Mouse (Mus musculus) liver, embryonic 11.5 days (tissue): ENCODE results near the gene Rngtt. TPM values are rescaled to one million over a fixed set of nuclear protein-coding genes. Genes with fewer than 3 reads are reported as not detected.

Experiments used
- ATAC-seq: fragments of 200-750 bp; cut with Nextera tagmentation; replicated peaks from 2 replicates; pipeline ENCODE4 v1.8.0; 2017; ENCODE audit warnings: moderate number of reproducible peaks, mild to moderate bottlenecking, moderate TSS enrichment, moderate library complexity; ENCODE audit not compliant: low FRiP score
- DNase-seq: peaks from one replicate; pipeline ENCODE4 v3.0.0-alpha.2; 2017; ENCODE audit warnings: low spot score
- H3K27ac ChIP-seq: fragments of 300-500 bp; sonication (generic); 2 replicates; pipeline ENCODE4 v1.5.1; 2014; ENCODE audit warnings: mild to moderate bottlenecking, low read depth, low read length, control low read depth
- H3K27me3 ChIP-seq: fragments of 300-500 bp; sonication (generic); replicated peaks from 2 replicates; pipeline ENCODE4 v1.6.1; 2014; ENCODE audit warnings: low read length, mixed read lengths; ENCODE audit not compliant: control insufficient read depth, insufficient read depth
- H3K36me3 ChIP-seq: fragments of 300-500 bp; sonication (generic); 2 replicates; pipeline ENCODE4 v1.6.1; 2014; ENCODE audit warnings: mild to moderate bottlenecking, low read length, moderate library complexity, mixed read lengths; ENCODE audit not compliant: control insufficient read depth, insufficient read depth
- H3K4me1 ChIP-seq: fragments of 300-500 bp; sonication (generic); replicated peaks from 2 replicates; pipeline ENCODE4 v1.6.1; 2014; ENCODE audit warnings: low read length, mixed read lengths; ENCODE audit not compliant: control insufficient read depth, insufficient read depth
- H3K4me2 ChIP-seq: fragments of 300-500 bp; sonication (generic); 2 replicates; pipeline ENCODE4 v1.6.1; 2014; ENCODE audit warnings: mild to moderate bottlenecking, control low read depth, moderate library complexity
- H3K4me3 ChIP-seq: fragments of 300-500 bp; sonication (generic); 2 replicates; pipeline ENCODE4 v1.5.1; 2014; ENCODE audit warnings: low read depth, low read length, control low read depth
- H3K9ac ChIP-seq: fragments of 300-500 bp; sonication (generic); 2 replicates; pipeline ENCODE4 v1.6.1; 2014; ENCODE audit warnings: low read depth, low read length, control low read depth
- H3K9me3 ChIP-seq: fragments of 300-500 bp; sonication (generic); 2 replicates; pipeline ENCODE4 v1.6.1; 2016; ENCODE audit warnings: low read length, inconsistent platforms, mixed read lengths; ENCODE audit not compliant: control insufficient read depth
- WGBS: fragments of 180-500 bp; shearing (Covaris S2); extraction: QIAGEN DNeasy Blood & Tissue Kit; methylation state at CpG from one replicate; pipeline ENCODE4 v1.1.7; 2014; 5-methylcytosine and 5-hydroxymethylcytosine counted together
- polyA plus RNA-seq: library from polyadenylated mRNA; unstranded; fragments of >200 nt; fragmentation: Nextera tagmentation; extraction: Ambion mirVana; gene quantifications from 2 replicates; pipeline ENCODE4 v1.2.1, GENCODE M21; 2014

Rngtt gene
- polyA plus RNA-seq, 1 experiment from 2014 or later = 32.6 TPM

DNA sequence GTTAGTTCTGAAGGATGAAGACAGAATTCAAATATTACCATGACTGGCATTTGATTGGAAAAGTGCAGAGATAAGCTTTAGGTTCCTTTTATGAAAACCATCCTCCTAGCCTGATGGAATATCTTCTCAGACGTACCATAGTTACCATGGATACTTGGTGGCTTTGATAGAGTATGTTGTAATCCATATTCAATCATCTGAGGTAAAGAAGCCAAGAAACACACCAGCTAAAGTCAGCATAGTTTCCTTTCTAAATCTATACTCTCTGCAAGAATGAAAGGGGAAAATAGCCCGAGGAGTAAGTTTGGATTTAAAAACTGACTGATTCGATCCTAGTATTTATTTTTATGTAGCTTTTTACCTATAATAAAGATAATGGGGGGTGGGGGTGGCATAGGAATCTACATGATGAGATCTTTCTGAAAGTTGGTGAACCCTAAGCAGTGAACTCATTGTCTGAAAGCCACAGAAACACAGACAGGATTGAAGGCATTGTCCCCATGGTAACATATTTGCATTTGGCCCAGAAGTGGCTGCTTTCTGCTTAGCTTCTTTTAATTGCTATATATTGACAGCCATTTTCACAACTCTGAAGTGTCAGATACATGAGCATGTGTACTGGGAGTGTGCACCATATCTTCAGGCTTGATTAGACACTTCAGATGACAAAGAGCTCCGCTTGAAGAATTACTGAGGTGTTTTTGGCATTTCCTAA is 188.2 kb downstream of the Rngtt start:
- DNase-seq (no peak), ATAC-seq (no peak)
- Histone ChIP-seq H3K9ac (no peak overlapping the region), H3K4me2 (no peak overlapping the region), H3K27ac (no peak overlapping the region), H3K4me1 (no peaks in the 10 kb centered on the region), H3K36me3 (no peaks in the 10 kb centered on the region; the same call in 1 of the 2 replicates), H3K9me3 (no peaks in the 10 kb centered on the region), H3K4me3 (no peak overlapping the region), H3K27me3 (no peaks in the 10 kb centered on the region)
- 83% methylated on average over 4 of the region's 4 CpGs for WGBS

DNA sequence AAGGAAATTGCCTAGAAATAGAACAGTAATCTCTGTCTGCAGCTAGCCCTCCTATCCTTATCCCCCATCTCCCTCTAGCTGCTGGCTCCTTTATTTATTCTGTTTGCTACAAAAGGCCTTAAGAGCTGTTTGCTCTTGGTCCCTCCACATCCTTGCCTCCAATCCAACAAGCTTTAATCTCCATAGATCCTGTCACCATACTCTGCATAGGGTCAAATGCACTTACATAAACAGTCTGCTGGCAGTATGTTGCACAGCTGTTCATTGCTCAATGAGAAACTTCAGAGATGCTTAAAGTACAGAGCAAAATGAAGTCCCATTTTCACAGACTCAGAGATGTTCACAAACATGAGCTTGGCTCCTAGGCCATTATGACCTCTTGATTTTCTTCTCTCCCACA is 196.5 kb downstream of the Rngtt start:
- H3K4me2 ChIP-seq = no peak overlapping the region
- no peak for DNase-seq
- no peaks in the 10 kb centered on the region for H3K9me3 ChIP-seq
- no peaks in the 10 kb centered on the region for H3K36me3 ChIP-seq
- no peak for ATAC-seq
- H3K4me3 ChIP-seq = no peak overlapping the region
- H3K4me1 ChIP-seq = no peaks in the 10 kb centered on the region
- no peaks in the 10 kb centered on the region for H3K27me3 ChIP-seq
- no peak overlapping the region for H3K9ac ChIP-seq
- no peak overlapping the region for H3K27ac ChIP-seq

DNA sequence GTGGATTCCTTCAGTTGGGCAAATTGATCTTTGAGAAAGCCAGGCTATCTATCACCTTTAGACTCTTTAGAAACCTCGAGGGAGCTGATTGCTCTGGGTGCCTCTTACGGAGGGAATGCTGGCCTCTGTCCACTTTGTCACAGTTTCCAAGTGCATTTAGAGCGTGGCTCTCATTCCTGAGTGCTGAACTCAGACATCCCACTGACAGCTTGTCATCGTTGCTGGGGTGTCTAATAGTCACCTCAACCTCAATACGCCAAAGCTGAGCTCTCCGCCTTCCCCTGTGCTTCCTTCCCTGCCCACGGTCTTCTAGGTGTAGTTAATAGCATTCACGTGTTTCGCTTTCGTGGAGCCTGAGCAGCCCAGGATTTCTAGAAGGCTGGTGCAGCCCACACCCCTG is 200.4 kb downstream of the Rngtt start:
- Histone ChIP-seq H3K27me3 (no peaks in the 10 kb centered on the region), H3K4me3 (no peak overlapping the region), H3K4me1 (no peaks in the 10 kb centered on the region), H3K9me3 (no peaks in the 10 kb centered on the region), H3K4me2 (no peak overlapping the region), H3K36me3 (no peaks in the 10 kb centered on the region), H3K9ac (no peak overlapping the region), H3K27ac (no peak overlapping the region)
- no peak for DNase-seq
- ATAC-seq = no peak
- WGBS = 79% methylated on average over 10 of the region's 10 CpGs

DNA sequence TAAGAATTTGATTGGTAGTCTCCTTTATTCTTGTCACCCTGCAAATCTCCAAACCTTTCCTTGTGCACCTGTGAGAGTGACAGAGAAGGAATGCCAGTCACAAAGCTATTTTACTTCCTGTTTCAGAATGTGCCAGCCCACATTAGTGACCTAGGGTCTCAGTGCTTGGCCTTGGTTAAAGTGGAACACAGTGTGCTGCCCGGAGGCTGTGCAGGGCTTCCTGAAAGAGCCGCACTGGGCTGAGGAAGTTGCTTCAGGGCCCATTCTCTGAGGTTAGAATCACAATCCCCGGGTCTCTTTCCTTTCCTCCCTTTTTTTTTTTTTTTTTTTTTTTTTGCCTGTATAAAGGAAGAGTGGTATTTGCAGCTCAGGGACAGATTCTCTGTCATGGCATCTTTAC is 203.3 kb downstream of the Rngtt start:
- H3K9me3 ChIP-seq = no peaks in the 10 kb centered on the region
- H3K4me1 ChIP-seq = no peaks in the 10 kb centered on the region
- ATAC-seq (no peak), DNase-seq (no peak)
- H3K36me3 ChIP-seq = no peaks in the 10 kb centered on the region
- H3K4me2 ChIP-seq = no peak overlapping the region
- no peaks in the 10 kb centered on the region for H3K27me3 ChIP-seq
- no peak overlapping the region for H3K9ac ChIP-seq
- no peak overlapping the region for H3K27ac ChIP-seq
- no peak overlapping the region for H3K4me3 ChIP-seq
- 44% methylated on average over 3 of the region's 3 CpGs for WGBS

DNA sequence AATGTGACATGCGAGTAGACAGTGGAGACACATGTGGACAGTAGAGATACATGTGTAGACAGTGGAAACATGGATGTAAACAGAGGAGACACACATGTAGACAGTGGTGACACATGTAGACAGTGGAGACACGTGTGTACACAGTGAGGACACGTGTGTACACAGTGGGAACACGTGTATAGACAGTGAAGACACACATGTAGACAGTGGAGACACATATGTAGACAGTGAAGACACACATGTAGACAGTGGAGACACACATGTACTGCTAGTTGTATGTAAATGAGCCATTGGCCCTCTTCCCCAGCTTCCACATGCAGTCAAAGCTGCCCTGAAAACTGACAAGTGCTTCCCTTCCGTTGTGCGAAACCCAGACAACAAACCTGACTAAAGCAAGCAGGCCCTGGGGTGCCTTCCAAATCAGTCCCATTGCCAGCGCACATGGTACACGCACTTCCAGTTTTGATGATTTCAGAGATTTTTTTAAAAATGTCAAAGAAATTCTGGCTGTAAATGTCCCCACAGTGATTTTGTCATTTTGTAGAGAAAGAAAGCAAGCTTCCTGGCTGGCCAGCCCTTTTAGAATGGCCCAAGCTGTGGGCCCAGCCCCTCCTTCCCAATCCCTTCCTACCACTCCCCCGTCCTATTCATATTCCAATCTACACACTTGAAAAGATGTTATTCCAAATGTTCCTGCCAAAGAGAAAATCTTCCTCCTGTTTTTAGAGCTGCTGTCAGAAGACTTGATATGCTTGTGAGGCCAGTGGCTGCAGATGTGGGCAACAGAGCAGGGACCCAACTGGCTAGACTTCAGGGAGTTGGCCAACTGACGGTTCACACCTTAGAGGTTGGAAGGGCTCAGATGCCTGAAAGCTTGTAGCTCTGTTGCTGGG is 204.2 kb downstream of the Rngtt start:
- Histone ChIP-seq H3K27ac (no peak overlapping the region), H3K9ac (no peak overlapping the region), H3K27me3 (no peaks in the 10 kb centered on the region), H3K9me3 (no peaks in the 10 kb centered on the region), H3K4me3 (no peak overlapping the region), H3K36me3 (no peaks in the 10 kb centered on the region), H3K4me2 (no peak overlapping the region), H3K4me1 (no peaks in the 10 kb centered on the region)
- ATAC-seq = no peak
- WGBS = 84% methylated on average over 10 of the region's 10 CpGs
- no peak for DNase-seq

DNA sequence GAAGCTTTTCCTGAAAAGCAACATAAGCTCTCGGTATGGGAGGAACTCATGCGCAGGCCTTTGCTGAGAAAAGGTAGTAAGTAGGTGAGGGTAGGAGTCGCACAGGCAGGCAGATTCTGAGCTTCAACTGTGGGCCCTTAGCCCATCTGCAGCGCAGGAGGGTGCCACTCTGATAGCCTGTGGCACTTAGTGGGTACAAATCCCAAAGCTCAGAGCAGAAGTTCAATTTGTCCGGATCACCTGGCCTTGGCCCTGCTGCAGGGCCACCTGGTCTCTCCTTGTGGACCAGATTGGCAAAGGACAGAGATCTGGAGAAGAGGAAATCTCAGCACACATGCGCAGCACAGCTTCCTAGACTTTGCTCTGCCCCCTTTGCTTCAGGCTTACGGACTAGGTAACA is 210.1 kb downstream of the Rngtt start:
- no peaks in the 10 kb centered on the region for H3K36me3 ChIP-seq
- no peaks in the 10 kb centered on the region for H3K27me3 ChIP-seq
- no peak overlapping the region for H3K4me3 ChIP-seq
- no peaks in the 10 kb centered on the region for H3K9me3 ChIP-seq
- DNase-seq = no peak
- ATAC-seq = no peak
- 82% methylated on average over 7 of the region's 7 CpGs for WGBS
- H3K4me2 ChIP-seq = no peak overlapping the region
- no peak overlapping the region for H3K9ac ChIP-seq
- H3K27ac ChIP-seq = no peak overlapping the region
- no peaks in the 10 kb centered on the region for H3K4me1 ChIP-seq

DNA sequence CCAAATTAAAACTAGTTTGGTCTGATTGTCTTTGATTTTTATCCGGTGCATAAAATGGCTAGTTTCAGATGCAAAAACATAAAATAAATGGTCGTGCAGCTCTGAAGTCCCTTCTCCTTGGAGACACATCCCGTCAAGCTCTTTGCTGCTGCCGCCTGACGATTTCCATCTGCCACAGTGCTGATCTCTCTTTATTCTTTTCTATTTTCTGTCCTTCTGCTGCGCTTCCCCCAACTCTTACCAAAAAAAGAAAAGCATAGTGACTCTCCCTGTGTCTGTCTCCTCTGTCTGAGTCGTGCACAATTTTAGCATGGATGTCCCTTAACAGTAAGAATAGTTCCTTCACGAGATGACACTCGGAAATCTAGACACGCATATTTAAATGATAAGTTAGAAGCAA is 210.8 kb downstream of the Rngtt start:
- Histone ChIP-seq H3K4me3 (no peak overlapping the region), H3K36me3 (no peaks in the 10 kb centered on the region), H3K9me3 (no peaks in the 10 kb centered on the region), H3K9ac (no peak overlapping the region), H3K4me1 (no peaks in the 10 kb centered on the region), H3K4me2 (no peak overlapping the region), H3K27ac (no peak overlapping the region), H3K27me3 (no peaks in the 10 kb centered on the region)
- 80% methylated on average over 10 of the region's 10 CpGs for WGBS
- DNase-seq (no peak), ATAC-seq (no peak)

DNA sequence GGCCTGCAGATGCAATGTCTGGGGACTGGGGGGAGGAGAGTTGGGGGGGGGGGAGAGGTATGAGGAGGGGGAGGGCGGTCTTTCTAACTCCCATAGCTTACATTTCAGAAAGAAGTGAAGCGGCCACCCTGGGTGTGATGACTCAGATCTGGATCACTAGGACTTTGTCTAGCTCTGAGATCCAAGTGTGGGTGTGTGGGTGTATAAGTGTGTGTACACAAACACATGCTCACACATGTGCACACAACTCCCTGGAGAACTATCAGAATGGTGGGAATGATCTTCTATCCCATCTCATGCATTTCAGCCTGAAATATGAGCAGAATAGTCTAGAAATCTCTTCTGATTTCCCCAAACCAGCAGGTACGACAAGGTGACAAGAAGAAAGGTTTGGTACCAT is 213.7 kb downstream of the Rngtt start:
- Histone ChIP-seq H3K9ac (no peak overlapping the region), H3K4me2 (no peak overlapping the region), H3K4me3 (no peak overlapping the region), H3K4me1 (no peaks in the 10 kb centered on the region), H3K27me3 (no peaks in the 10 kb centered on the region), H3K27ac (no peak overlapping the region), H3K36me3 (no peaks in the 10 kb centered on the region), H3K9me3 (no peaks in the 10 kb centered on the region)
- ATAC-seq (no peak), DNase-seq (no peak)
- WGBS = 91% methylated on average over 3 of the region's 3 CpGs
